In the genomic region with DNA sequence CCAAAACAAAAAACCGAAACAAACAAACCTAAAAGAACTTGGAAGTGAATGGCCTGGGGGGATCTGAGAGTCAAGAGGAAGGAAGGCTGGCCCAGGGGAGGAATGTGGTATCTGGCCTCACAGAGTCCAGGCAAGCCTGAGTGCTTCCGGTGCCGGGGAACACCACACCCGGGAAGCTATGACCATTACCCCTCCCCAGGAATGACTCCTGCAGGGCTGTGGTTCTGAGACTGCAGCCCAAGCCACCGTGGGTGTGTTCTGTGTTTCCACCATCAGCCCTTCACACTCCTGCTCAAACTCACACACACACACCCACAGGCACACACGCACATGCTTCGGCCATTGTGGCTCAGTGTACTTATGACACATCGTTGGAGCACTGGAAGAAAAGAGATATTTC, we compare ENCODE assay signal across 20 mouse cellular contexts.
"Had no signal": no experiment of that assay in that cellular context is flagged by ENCODE, and none has a peak within 500 bp of the region (broad histone marks: within the 10 kb centered on the region; RNA-seq: fewer than 3 reads in every experiment).

No protein-coding gene starts in this region.

- H3K4me2 ChIP-seq: lung, embryonic 15.5 days; midbrain, embryonic 11.5 days; neural tube, embryonic 13.5 days; neural tube, embryonic 15.5 days; stomach, embryonic 15.5 days had no signal

- H3K36me3 ChIP-seq: lung, embryonic 15.5 days; neural tube, embryonic 13.5 days; neural tube, embryonic 15.5 days; stomach, embryonic 15.5 days had no signal

- H3K4me3 ChIP-seq: lung, embryonic 15.5 days; megakaryocyte, embryonic 14.5 days; myocyte; neural tube, embryonic 13.5 days; neural tube, embryonic 15.5 days; stomach, embryonic 15.5 days had no signal

- H3K9me3 ChIP-seq: lung, embryonic 15.5 days; neural tube, embryonic 13.5 days; neural tube, embryonic 15.5 days; stomach, embryonic 15.5 days had no signal

- DNase-seq: liver, postnatal 0 days; lung, adult 2 months; lung, postnatal 10 days; midbrain, embryonic 14.5 days; retina, postnatal 1 day; right cerebral cortex, adult 18-20 months; right cerebral cortex, postnatal 25 days; thymus, adult 2 months; thymus, postnatal 25 days; thymus, postnatal 4 days had no signal

- H3K27ac ChIP-seq: lung, embryonic 15.5 days; macrophage; neural tube, embryonic 13.5 days; neural tube, embryonic 15.5 days; stomach, embryonic 15.5 days; stomach, postnatal 0 days had no signal

- H3K27me3 ChIP-seq: lung, embryonic 15.5 days; megakaryocyte, embryonic 14.5 days; neural tube, embryonic 13.5 days; neural tube, embryonic 15.5 days; stomach, embryonic 15.5 days had no signal

- H3K9ac ChIP-seq: liver, postnatal 0 days; lung, embryonic 15.5 days; neural tube, embryonic 13.5 days; neural tube, embryonic 15.5 days; stomach, embryonic 15.5 days had no signal

- H3K4me1 ChIP-seq: lung, embryonic 15.5 days; megakaryocyte, embryonic 14.5 days; neural tube, embryonic 13.5 days; neural tube, embryonic 15.5 days; stomach, embryonic 15.5 days had no signal

- ATAC-seq: liver, postnatal 0 days; midbrain, embryonic 16.5 days had no signal
